Mouse (Mus musculus): ENCODE measurements around the gene Zfp598. TPM values are rescaled to one million over a fixed set of nuclear protein-coding genes. Genes with fewer than 3 reads are reported as not detected.

The Zfp598 gene
- total and polyA plus RNA-seq, 3 experiments = 22.1 to 54.0 (median 31.8) TPM

GRCm38 (mm10) chr17:24648731-24649377, 20.6 kb upstream of the Zfp598 start:
- TF ChIP-seq GABPA (IDR thresholded peaks at IDR 0.05; ENCODE audit: insufficient replicate concordance, low read depth, low read length) (no peak), CTCF (conservative IDR thresholded peaks at IDR 0.05 in 1 of 2, IDR thresholded peaks at IDR 0.05 in 1 of 2; ENCODE audit: low read depth in 2 of 2, low read length in 2 of 2) (peak in 1 of 2 experiments; percentile 21; a peak in 1 of 4 replicates)
- in situ Hi-C loops (cut with MboI; ENCODE audit: low pct_ligation_motif_present, low pct_unique_long_range_greater_than_20kb, low sequenced_read_pairs) = no loop called here
- Histone ChIP-seq H3K4me2 (ENCODE audit: insufficient read depth, low read depth, poor library complexity, severe bottlenecking) (no peak overlapping the region), H3K36me3 (replicated peaks in 1 of 2; ENCODE audit: control insufficient read depth in 1 of 2, insufficient read depth in 1 of 2, low read length in 1 of 2) (no peaks in the 10 kb centered on the region), H3K4me3 (replicated peaks in 1 of 3; ENCODE audit: low read depth in 2 of 3, low read length in 2 of 3, poor library complexity in 1 of 3) (no peak overlapping the region), H3K9me3 (replicated peaks; ENCODE audit: low read length) (no peaks in the 10 kb centered on the region), H3K79me2 (replicated peaks; ENCODE audit: control insufficient read depth, extremely low read depth, insufficient read depth, poor library complexity, severe bottlenecking) (no peaks in the 10 kb centered on the region), H3K4me1 (ENCODE audit: control insufficient read depth in 1 of 2, insufficient read depth in 2 of 2) (peaks cover 12 to 34% of the 10 kb centered on the region in 2 experiments), H3K9ac (ENCODE audit: insufficient read depth, low read depth) (no peak overlapping the region), H3K27me3 (replicated peaks) (peaks cover 28% of the 10 kb centered on the region), H3K27ac (ENCODE audit: insufficient read depth, low read depth) (no peak overlapping the region)
- dilution Hi-C loops (cut with MboI; ENCODE audit: extremely low pct_ligation_motif_present, extremely low pct_unique_long_range_greater_than_20kb, low sequenced_read_pairs) = no loop called here
- DNase-seq (ENCODE audit: extremely low read depth) = no peak

- Histone ChIP-seq H3K4me2 (ENCODE audit: insufficient read depth, low read depth, poor library complexity, severe bottlenecking) (peak overlapping the region; percentile 67), H3K79me2 (replicated peaks; ENCODE audit: control insufficient read depth, extremely low read depth, insufficient read depth, poor library complexity, severe bottlenecking) (no peaks in the 10 kb centered on the region), H3K4me3 (replicated peaks in 1 of 3; ENCODE audit: low read depth in 2 of 3, low read length in 2 of 3, poor library complexity in 1 of 3) (peak overlapping the region; percentile 39 to 68 (median 44)), H3K36me3 (replicated peaks in 1 of 2; ENCODE audit: control insufficient read depth in 1 of 2, insufficient read depth in 1 of 2, low read length in 1 of 2) (no peaks in the 10 kb centered on the region), H3K9me3 (replicated peaks; ENCODE audit: low read length) (no peaks in the 10 kb centered on the region), H3K27ac (ENCODE audit: insufficient read depth, low read depth) (no peak overlapping the region), H3K4me1 (ENCODE audit: control insufficient read depth in 1 of 2, insufficient read depth in 2 of 2) (peaks cover 12 to 33% of the 10 kb centered on the region in 2 experiments), H3K9ac (ENCODE audit: insufficient read depth, low read depth) (peak overlapping the region; percentile 10; the same call in 1 of the 2 replicates), H3K27me3 (replicated peaks) (peaks cover 28% of the 10 kb centered on the region)
- in situ Hi-C loops (cut with MboI; ENCODE audit: low pct_ligation_motif_present, low pct_unique_long_range_greater_than_20kb, low sequenced_read_pairs) (loop anchor here (5.0 kb wide), 1 partner anchor 52 kb away; no protein-coding TSS in a partner anchor), dilution Hi-C loops (cut with MboI; ENCODE audit: extremely low pct_ligation_motif_present, extremely low pct_unique_long_range_greater_than_20kb, low sequenced_read_pairs) (no loop called here)
- DNase-seq (ENCODE audit: extremely low read depth) = no peak
- no peak for TF ChIP-seq CTCF (conservative IDR thresholded peaks at IDR 0.05 in 1 of 2, IDR thresholded peaks at IDR 0.05 in 1 of 2; ENCODE audit: low read depth in 2 of 2, low read length in 2 of 2)
- no peak for TF ChIP-seq KAT2A (IDR thresholded peaks at IDR 0.05; ENCODE audit: insufficient replicate concordance, low read length)
- no peak for TF ChIP-seq USF2 (conservative IDR thresholded peaks at IDR 0.05; ENCODE audit: low read depth, low read length)
- TF ChIP-seq ZC3H11A (IDR thresholded peaks at IDR 0.05; ENCODE audit: low read depth, low read length) = no peak
- no peak for TF ChIP-seq CHD2 (IDR thresholded peaks at IDR 0.05; ENCODE audit: low read length)
- TF ChIP-seq SMC3 (IDR thresholded peaks at IDR 0.05; ENCODE audit: low read depth, low read length) = no peak
- TF ChIP-seq HCFC1 (IDR thresholded peaks at IDR 0.05; ENCODE audit: low read depth, low read length) = no peak
- TF ChIP-seq ELF1 (IDR thresholded peaks at IDR 0.05; ENCODE audit: low read depth, low read length) = no peak
- no peak for TF ChIP-seq MYC (IDR thresholded peaks at IDR 0.05; ENCODE audit: low read depth, low read length)
- TF ChIP-seq PAX5 (IDR thresholded peaks at IDR 0.05; ENCODE audit: low read length) = no peak
- TF ChIP-seq POLR2A (IDR thresholded peaks at IDR 0.05; ENCODE audit: low read depth, low read length) = no peak
- no peak for TF ChIP-seq MEF2A (IDR thresholded peaks at IDR 0.05; ENCODE audit: borderline replicate concordance, low read depth, low read length)
Measured at GRCm38 (mm10) chr17:24649581-24650069, 19.9 kb upstream of the Zfp598 start.

Measured in CH12.LX (cell line).